Mouse (Mus musculus): ENCODE results near the gene Mtor.

- TF ChIP-seq CTCF (IDR thresholded peaks at IDR 0.05; ENCODE audit: extremely low read depth, insufficient read depth, insufficient read length, insufficient replicate concordance) = no peak
- no peak for TF ChIP-seq POLR2A (IDR thresholded peaks at IDR 0.05; ENCODE audit: low read depth, low read length)
Measured at GRCm38 (mm10) chr4:148453707-148454106, 5.3 kb downstream of the Mtor start.

All from spleen, adult 2 months (tissue).